Mouse (Mus musculus) right cerebral cortex, postnatal 25 days (tissue): ENCODE data around the gene Tmem205.

Experiments
- DNase-seq: peaks from one replicate; pipeline ENCODE4 v3.0.0; 2022

Gene Tmem205

DNA sequence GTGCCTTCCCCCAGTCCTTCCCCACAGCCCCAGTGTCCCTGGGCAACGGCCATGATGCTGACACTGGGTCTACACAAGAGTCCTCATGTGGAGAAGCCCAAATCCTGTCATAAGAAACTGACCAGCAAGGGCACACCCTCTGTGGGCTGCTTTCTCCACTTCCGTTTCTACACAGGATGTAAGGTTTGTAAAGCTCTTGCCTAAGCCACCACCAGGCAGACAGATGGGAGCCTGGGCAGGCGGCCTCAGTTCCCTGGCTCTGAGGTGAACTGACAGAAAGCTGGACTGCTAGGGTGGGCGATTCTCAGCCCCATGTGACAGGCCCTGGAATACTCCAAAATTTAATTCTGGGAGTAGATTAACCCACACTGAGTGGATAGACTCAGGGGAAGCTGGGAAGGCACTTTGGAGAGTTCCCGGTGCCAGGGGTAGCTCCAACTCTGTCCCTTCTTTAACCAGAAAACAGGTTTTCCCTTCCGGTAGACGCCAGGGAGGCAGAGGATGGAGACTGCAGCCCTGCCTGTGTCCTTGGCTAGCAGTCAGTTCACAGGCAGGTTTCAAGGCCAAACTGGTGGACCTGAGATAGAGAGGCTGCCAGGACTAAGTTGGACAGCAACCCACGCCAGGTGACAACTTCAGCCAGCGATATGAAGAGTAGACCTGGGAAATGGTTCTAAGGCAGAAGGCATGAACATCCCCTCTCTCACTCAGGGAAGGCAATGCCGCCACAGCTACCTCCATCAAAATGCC is 17.7 kb downstream of the Tmem205 start:
- no peak for DNase-seq

DNA sequence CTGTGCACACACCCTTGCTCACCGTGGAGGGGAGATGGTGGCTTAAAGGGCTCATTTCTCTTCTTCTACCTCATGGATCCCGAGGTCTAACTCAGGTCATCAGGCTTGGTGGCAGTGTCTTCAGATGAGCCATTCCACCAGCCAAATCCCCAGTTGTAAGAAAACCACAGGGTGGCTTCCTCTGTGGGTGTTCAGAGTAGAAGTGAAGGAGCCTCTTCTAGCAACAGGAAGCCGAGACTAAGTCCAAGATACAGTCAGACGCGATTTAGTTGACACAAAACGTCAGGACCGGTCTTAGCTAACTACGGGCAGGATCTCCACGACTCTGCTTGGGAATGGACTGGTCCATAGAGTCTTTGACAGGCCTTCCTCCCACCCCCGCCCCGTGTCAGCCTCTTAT is 19.1 kb downstream of the Tmem205 start:
- no peak for DNase-seq

DNA sequence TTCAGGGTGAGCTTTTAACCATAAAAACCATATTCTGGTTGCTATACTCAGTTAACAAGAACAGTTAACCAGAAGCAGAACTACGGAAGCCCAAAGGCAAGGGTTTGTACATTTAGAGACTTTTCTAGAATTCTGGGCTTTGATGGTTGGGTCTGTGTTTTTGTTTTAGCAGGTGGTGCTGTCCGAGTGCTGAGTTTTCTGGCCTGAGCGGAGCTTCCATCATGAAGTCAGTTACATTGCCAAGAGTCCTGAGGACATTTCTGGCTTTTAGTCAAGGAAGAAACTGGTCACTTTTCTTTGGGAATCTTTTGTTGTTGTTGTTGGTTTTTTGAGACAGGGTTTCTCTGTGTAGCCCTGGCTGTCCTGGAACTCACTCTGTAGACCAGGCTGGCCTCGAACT is 23.3 kb downstream of the Tmem205 start:
- no peak for DNase-seq

DNA sequence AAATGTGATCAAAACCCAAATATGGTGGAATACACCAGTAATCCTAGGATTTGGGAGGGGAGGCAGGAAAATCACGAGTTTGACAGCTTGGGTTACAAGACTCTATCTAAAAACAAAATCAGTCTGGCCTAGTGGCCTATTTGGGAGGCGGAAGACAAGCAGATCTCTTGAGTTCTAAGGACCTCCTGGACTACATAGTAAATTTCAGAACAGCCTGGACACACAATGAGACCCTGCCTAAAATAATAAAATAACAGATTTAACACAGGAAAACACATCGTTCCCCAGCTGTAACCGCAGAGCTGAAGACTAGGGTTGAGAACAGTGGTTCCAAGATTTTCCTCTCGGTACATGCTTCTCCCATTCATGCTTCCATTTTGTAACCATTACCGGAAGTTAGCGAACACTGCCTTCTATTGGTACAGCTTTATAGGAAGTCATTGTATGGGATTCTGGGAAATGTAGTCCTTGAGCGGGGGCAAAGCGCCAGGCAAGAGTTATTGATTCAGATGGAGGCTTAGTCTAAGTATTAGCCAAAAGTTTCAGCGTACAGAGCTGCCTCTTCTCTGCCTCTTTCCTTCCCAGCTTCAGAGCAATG is 26.0 kb downstream of the Tmem205 start:
- DNase-seq: peak; percentile 57

DNA sequence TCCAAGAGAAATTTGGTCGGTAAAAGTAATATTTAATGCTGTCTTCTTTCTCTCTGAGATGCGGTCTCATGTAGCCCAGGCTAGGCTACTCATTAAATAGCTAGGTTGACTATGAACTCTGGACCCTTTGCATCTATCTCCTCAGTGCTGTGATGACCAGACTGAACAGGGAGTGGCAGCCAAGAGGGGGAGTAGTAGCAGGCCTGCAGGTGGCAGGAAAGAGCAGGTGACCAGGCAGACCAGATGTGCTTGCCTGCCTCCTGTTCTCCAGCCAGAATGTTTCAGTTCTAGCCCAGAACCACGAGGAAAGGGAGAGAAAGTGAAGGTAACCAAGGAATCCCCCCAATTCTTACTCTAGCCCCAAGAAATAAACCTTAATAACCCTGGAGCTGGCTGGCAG is 38.1 kb downstream of the Tmem205 start:
- DNase-seq: no peak

DNA sequence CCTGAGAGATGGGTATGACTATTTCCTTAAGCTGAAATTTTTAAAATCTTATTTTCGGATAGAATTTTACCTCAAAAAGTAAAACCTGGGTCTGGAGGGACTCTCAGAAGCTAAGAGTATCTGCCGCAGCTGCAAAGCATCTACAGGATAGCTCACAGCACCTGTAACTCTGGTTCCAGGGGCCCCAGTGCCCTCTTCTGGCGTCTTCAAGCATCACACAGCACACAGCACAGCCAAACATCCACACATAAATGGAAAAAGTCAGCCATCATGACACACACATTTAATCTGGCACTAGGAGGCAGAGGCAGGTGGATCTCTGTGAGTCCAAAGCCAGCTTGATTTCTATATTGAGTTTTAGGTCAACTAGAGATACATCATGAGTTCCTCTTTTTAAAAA is 50.8 kb downstream of the Tmem205 start:
- no peak for DNase-seq

DNA sequence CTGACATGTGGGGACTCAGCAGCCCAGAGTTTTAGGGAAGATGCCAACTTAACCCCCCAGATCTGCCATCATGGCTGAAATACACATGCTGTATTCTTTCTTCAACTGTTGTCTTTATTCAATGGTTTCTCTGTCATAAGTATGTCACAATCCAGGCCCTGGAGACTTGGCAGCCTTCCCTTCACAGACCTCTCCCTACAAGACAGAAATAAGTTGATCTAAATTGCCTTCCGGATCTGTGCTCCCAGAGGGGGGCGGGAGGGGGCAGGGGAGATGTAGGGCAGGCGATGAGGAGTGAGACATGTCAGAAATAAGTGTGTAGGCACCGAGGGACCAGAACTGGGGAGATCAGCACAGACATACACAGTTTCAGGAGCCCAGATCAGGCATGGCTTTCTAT is 55.2 kb downstream of the Tmem205 start:
- no peak for DNase-seq
